Mouse (Mus musculus) frontal cortex, adult 2 months (tissue): ENCODE measurements around the gene Agap1. TPM values are rescaled to one million over a fixed set of nuclear protein-coding genes. Genes with fewer than 3 reads are reported as not detected.
"Not testable (repeated sequence)": the region's sequence is repeated elsewhere in the genome, so short reads cannot be mapped to it uniquely, and the experiment has no call there.

Experiments used
- DNase-seq, 2 experiments: peaks; one replicate each; pipeline ENCODE4 v3.0.0; 2022; ENCODE audit warnings: low spot score in 1 of 2; ENCODE audit errors: extremely low spot score in 1 of 2
- polyA plus RNA-seq: library from polyadenylated mRNA; depleted of rRNA; stranded (reverse); fragments of >200 nt; gene quantifications from 2 replicates; pipeline ENCODE4 v1.2.3, GENCODE M21; 2012

Agap1 gene
- polyA plus RNA-seq, 1 experiment: 67.9 TPM

- no peak for DNase-seq
Measured at GRCm38 (mm10) chr1:89501346-89501745, 46.7 kb downstream of the Agap1 start.

- DNase-seq: not testable (repeated sequence)
Measured at GRCm38 (mm10) chr1:89501891-89502290, 47.3 kb downstream of the Agap1 start.

- DNase-seq: no peak
Measured at GRCm38 (mm10) chr1:89509196-89509595, 54.6 kb downstream of the Agap1 start.

GRCm38 (mm10) chr1:89509763-89510340 lies 55.2 kb downstream of the Agap1 start:
- no peak for DNase-seq

GRCm38 (mm10) chr1:89510731-89511130 lies 56.1 kb downstream of the Agap1 start:
- no peak for DNase-seq

GRCm38 (mm10) chr1:89513616-89514283 lies 59.1 kb downstream of the Agap1 start:
- no peak for DNase-seq

- no peak for DNase-seq
Measured at GRCm38 (mm10) chr1:89515808-89516560, 61.4 kb downstream of the Agap1 start.

- DNase-seq: no peak
Measured at GRCm38 (mm10) chr1:89517817-89518216, 63.2 kb downstream of the Agap1 start.

GRCm38 (mm10) chr1:89519914-89520643 lies 65.5 kb downstream of the Agap1 start:
- DNase-seq: no peak

GRCm38 (mm10) chr1:89521406-89521805 lies 66.8 kb downstream of the Agap1 start:
- no peak for DNase-seq

GRCm38 (mm10) chr1:89521935-89522535 lies 67.4 kb downstream of the Agap1 start:
- no peak for DNase-seq

GRCm38 (mm10) chr1:89524369-89524768 lies 69.8 kb downstream of the Agap1 start:
- DNase-seq: peak; percentile 74 to 98

GRCm38 (mm10) chr1:89524998-89525397 lies 70.4 kb downstream of the Agap1 start:
- no peak for DNase-seq

- peak; percentile 24 to 77 for DNase-seq
Measured at GRCm38 (mm10) chr1:89525825-89526224, 71.2 kb downstream of the Agap1 start.

- DNase-seq: no peak
Measured at GRCm38 (mm10) chr1:89528671-89529276, 74.2 kb downstream of the Agap1 start.

- no peak for DNase-seq
Measured at GRCm38 (mm10) chr1:89533702-89534101, 79.1 kb downstream of the Agap1 start.

GRCm38 (mm10) chr1:89535206-89535605 lies 80.6 kb downstream of the Agap1 start:
- no peak for DNase-seq

GRCm38 (mm10) chr1:89538163-89538946 lies 83.7 kb downstream of the Agap1 start:
- no peak for DNase-seq

GRCm38 (mm10) chr1:89539127-89539526 lies 84.5 kb downstream of the Agap1 start:
- no peak for DNase-seq
